Mouse (Mus musculus) bone marrow macrophage, adult 2 months (primary cell): Measurements from ENCODE around the gene Kdm6a. TPM values are rescaled to one million over a fixed set of nuclear protein-coding genes. Genes with fewer than 3 reads are reported as not detected.
A peak's percentile ranks its signal among the peaks of the same experiment; 100 is the strongest.

Experiments used
- H3K27ac ChIP-seq: 2 replicates; pipeline ENCODE4 v1.5.1; 2012; ENCODE audit warnings: low read depth, low read length; ENCODE audit not compliant: insufficient read depth
- H3K4me1 ChIP-seq: 2 replicates; pipeline ENCODE4 v1.6.1; 2012; ENCODE audit warnings: low read length; ENCODE audit not compliant: control insufficient read depth, insufficient read depth
- H3K4me3 ChIP-seq: 2 replicates; pipeline ENCODE4 v1.5.1; 2012; ENCODE audit warnings: mild to moderate bottlenecking, low read length, moderate library complexity; ENCODE audit not compliant: insufficient read depth
- CTCF ChIP-seq: IDR thresholded peaks from 2 replicates; pipeline ENCODE4 v1.5.1; 2012; ENCODE audit warnings: low read depth, mild to moderate bottlenecking, low read length, moderate library complexity
- POLR2A ChIP-seq: IDR thresholded peaks from 2 replicates; pipeline ENCODE4 v1.6.1; 2012; ENCODE audit warnings: mild to moderate bottlenecking, low read depth, low read length, borderline replicate concordance
- polyA plus RNA-seq: library from polyadenylated mRNA; stranded (reverse); fragments of >200 nt; gene quantifications from 2 replicates; pipeline ENCODE4 v1.2.4, GENCODE M21; 2012; ENCODE audit not compliant: missing spikeins, insufficient read depth, insufficient read length

The Kdm6a gene
- polyA plus RNA-seq, 1 experiment: 40.8 TPM

GRCm38 (mm10) chrX:18174831-18175230 lies 12.5 kb downstream of the Kdm6a start:
- H3K4me1 ChIP-seq: 0 out of 2 replicates have a peak, but pooled peaks cover 5% of the 10 kb centered on the region
- TF ChIP-seq POLR2A: no peak
- no peak overlapping the region for H3K4me3 ChIP-seq
- no peak overlapping the region for H3K27ac ChIP-seq

DNA sequence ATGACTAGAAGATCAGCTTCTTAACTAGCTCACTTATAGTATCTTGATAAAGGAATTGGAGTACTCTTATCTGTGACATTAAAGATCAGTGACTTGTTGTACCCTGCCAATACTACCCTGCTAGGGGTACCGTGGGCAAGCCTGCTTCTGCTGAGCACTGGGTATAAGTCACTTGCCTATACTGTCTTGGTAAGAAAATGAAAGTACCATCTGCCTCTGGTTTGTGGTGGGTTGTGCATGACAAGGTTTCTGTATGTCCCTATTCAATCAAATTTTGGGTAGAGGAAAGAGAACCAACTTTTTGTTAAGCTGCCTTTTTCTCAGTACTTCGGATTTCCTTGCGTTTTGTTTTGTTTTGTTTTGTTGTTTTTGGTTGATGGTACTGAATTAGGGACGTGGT lies 15.4 kb downstream of the Kdm6a start:
- no peak for TF ChIP-seq CTCF
- TF ChIP-seq POLR2A: no peak
- Histone ChIP-seq H3K27ac (no peak overlapping the region), H3K4me1 (0 out of 2 replicates have a peak, but pooled peaks cover 5% of the 10 kb centered on the region), H3K4me3 (no peak overlapping the region)

- H3K4me3 ChIP-seq: no peak overlapping the region
- no peak for TF ChIP-seq POLR2A
- TF ChIP-seq CTCF: no peak
- no peak overlapping the region for H3K27ac ChIP-seq
- 0 out of 2 replicates have a peak, but pooled peaks cover 5% of the 10 kb centered on the region for H3K4me1 ChIP-seq
Observed at GRCm38 (mm10) chrX:18179492-18179891, 17.1 kb downstream of the Kdm6a start.

DNA sequence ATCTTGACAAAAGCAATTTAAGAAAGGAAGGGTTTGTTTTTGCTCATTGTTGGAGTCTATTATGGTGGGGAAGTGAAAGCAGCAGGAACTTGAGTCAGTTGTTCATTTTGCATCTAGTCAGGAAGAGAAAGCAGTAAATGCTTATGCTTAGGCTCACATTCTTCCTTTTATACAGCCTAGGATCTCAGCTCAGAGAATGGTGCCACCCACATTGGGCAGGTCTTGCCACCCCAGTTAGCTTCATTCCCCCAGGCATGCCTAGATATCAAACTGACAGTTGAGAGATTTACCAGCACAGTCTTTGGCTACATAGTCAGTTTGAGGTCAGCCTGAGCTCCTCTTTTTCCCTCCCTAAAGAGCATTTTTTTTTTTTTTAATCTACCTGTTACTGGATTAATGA lies 24.8 kb downstream of the Kdm6a start:
- TF ChIP-seq POLR2A (no peak), CTCF (no peak)
- Histone ChIP-seq H3K4me3 (no peak overlapping the region), H3K27ac (peak overlapping the region; percentile 72), H3K4me1 (peaks cover 15% of the 10 kb centered on the region; the same call in 1 of the 2 replicates)

DNA sequence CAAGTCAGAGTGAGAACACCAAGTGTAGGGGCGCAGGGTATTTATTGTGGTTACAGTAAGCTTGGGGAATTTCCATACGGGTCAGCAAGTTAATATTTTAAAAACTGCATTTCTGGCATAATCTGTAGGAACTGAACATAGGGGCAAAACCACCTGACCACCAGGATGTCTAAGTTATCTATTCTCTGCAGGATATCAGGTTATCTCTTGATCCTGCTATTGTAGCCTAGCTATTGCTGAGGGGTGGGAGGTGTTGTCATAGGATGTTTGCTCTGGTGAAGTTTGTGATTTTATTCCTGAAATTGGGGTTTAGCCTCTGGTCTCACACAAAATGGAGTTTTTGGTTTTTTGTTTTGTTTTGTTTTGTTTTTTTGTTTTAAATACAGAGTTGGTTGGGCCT lies 25.9 kb downstream of the Kdm6a start:
- Histone ChIP-seq H3K4me1 (peaks cover 15% of the 10 kb centered on the region; the same call in 1 of the 2 replicates), H3K27ac (peak overlapping the region; percentile 40), H3K4me3 (no peak overlapping the region)
- no peak for TF ChIP-seq CTCF
- no peak for TF ChIP-seq POLR2A

DNA sequence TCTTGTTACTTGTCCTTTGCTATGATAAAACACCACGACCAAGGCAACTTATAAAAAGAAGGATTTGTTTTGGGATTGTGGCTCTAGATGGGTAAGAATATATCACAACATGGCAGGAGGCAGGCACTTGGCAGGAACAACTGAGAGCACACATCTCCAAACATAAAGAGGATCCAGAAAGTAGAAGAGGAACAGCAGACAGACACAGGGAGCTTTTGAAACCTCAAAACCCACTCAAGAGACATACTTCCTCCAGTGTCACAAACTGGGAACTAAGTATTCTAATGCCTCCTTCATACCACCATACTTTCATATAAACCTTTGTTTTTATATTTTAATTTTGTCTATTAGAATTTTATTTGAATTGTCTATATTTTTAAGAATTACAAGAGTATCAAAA lies 77.2 kb downstream of the Kdm6a start:
- Histone ChIP-seq H3K4me1 (no peaks in the 10 kb centered on the region), H3K4me3 (no peak overlapping the region), H3K27ac (no peak overlapping the region)
- TF ChIP-seq POLR2A (no peak), CTCF (no peak)

- H3K4me1 ChIP-seq: no peaks in the 10 kb centered on the region
- no peak overlapping the region for H3K27ac ChIP-seq
- no peak for TF ChIP-seq POLR2A
- no peak for TF ChIP-seq CTCF
- H3K4me3 ChIP-seq: no peak overlapping the region
Observed at GRCm38 (mm10) chrX:18250621-18251020, 88.2 kb downstream of the Kdm6a start.

DNA sequence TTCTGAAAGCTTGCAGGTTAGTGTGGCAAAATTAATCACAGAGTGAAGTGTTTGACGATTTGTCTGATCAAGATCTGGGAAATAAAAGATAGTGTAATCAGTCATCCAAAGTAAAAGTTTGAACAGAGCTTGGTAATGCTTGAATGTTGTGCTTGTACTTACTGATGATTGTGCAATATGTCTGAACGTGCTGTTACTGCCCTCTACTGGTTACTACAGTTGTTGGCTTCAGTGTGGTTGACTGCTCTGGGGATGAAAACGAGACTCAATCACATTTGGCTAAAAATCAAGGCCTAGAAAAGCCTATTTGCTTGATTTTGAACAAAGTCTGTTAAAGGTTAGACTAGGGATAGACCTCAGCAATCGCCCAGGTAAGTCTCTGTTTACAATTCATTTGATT lies 92.4 kb downstream of the Kdm6a start:
- H3K4me1 ChIP-seq: no peaks in the 10 kb centered on the region
- no peak overlapping the region for H3K4me3 ChIP-seq
- TF ChIP-seq POLR2A (no peak), CTCF (no peak)
- H3K27ac ChIP-seq: no peak overlapping the region

DNA sequence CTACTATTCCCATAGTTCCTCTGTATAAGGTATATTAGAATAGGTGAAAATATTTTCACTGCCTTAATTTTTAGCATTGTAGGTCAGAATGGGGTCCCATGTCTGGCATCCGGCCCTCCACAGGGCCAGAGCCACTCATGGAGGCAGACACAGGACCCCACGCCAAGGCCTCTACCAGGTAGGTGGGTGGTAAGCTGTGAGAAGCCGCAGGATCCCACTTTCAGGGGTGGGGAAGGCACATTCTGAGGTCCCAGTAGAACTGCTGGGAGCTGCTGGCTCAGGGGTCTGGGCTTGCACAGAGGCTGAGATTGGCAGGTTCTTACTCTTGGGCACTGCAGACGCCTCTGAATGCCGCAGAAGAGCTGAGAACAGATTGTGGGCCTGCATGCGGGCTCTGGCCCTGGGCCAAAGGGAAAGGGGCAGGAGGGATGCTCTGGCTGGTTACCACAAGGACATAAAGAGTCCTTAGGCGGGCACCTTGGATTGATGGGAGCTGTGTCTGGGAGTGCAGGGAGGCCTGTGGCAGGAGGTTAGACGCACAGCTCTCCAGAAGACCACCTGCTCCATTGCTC lies 95.9 kb downstream of the Kdm6a start:
- Histone ChIP-seq H3K27ac (no peak overlapping the region), H3K4me3 (no peak overlapping the region), H3K4me1 (no peaks in the 10 kb centered on the region)
- TF ChIP-seq POLR2A (no peak), CTCF (no peak)

DNA sequence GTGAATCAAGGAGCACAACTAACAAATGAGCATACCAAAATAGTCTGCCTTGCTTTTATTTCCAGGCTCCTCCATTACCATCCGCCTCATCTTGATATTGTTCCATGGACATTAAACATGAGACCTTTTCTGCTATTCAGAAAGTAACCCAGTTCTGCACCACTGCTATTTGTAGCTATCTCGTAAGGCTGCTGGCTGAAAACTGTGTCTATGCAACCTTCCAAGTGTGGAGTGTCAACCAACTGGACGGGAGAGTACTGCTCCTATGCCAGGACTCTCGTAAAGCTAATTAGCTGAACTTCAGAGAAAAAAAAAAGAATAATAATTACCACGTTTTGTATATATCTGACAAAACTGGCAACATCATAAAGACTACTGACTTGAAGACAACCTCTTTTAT lies 116.2 kb downstream of the Kdm6a start:
- Histone ChIP-seq H3K4me3 (no peak overlapping the region), H3K27ac (no peak overlapping the region), H3K4me1 (no peaks in the 10 kb centered on the region)
- no peak for TF ChIP-seq CTCF
- TF ChIP-seq POLR2A: no peak

DNA sequence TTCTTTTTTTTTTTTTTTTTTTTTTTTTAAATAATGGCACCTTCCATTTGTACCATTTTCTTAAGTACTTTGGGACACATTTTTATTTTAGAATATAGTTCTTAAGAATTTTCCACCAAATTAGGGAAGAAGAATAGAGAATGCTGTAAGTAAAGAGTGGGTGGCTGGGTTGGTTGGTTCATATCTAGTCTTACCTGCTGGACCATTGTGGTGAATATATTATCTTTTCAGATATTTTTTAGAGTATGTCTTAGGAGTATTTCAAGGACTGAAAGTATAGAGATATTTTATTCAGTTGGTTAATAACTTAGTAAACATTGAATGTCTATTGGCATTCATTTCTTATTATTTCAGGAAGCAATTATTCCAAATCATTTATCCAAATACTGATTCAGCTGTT lies 117.8 kb downstream of the Kdm6a start:
- Histone ChIP-seq H3K4me3 (no peak overlapping the region), H3K27ac (no peak overlapping the region), H3K4me1 (no peaks in the 10 kb centered on the region)
- no peak for TF ChIP-seq POLR2A
- no peak for TF ChIP-seq CTCF

Other genes starting within 250 kb of the Kdm6a start
- not detected in 2 replicates for gene Dusp21, start 16.7 kb upstream of the Kdm6a start, polyA plus RNA-seq